Mouse (Mus musculus) neural tube, embryonic 15.5 days (tissue): ENCODE measurements at regions not wholly inside any gene's neighbourhood (a gene's known extent, or its start where the extent isn't known, plus 50 kb on each side); places are given as distances from the start of the nearest gene placed in this dataset.

Source experiments
- ATAC-seq: fragments of 200-750 bp; cut with Nextera tagmentation; 2 replicates; pipeline ENCODE4 v1.8.0; 2017; ENCODE audit warnings: mild to moderate bottlenecking, moderate TSS enrichment, moderate library complexity; ENCODE audit not compliant: low FRiP score
- H3K27ac ChIP-seq: fragments of 300-500 bp; sonication (generic); replicated peaks from 2 replicates; pipeline ENCODE4 v1.5.1; 2015; ENCODE audit warnings: mild to moderate bottlenecking, inconsistent platforms
- H3K27me3 ChIP-seq: fragments of 300-500 bp; sonication (generic); replicated peaks from 2 replicates; pipeline ENCODE4 v1.6.1; 2015; ENCODE audit warnings: inconsistent platforms
- H3K36me3 ChIP-seq: fragments of 300-500 bp; sonication (generic); 2 replicates; pipeline ENCODE4 v1.6.1; 2015; ENCODE audit warnings: inconsistent platforms
- H3K4me1 ChIP-seq: fragments of 300-500 bp; sonication (generic); 2 replicates; pipeline ENCODE4 v1.6.1; 2015; ENCODE audit warnings: inconsistent platforms
- H3K4me2 ChIP-seq: fragments of 300-500 bp; sonication (generic); 2 replicates; pipeline ENCODE4 v1.6.1; 2015; ENCODE audit warnings: inconsistent platforms, mild to moderate bottlenecking, moderate library complexity
- H3K4me3 ChIP-seq: fragments of 300-500 bp; sonication (generic); replicated peaks from 2 replicates; pipeline ENCODE4 v1.5.1; 2015; ENCODE audit warnings: mild to moderate bottlenecking, inconsistent platforms
- H3K9ac ChIP-seq: fragments of 300-500 bp; sonication (generic); replicated peaks from 2 replicates; pipeline ENCODE4 v1.6.1; 2015; ENCODE audit warnings: mild to moderate bottlenecking, inconsistent platforms
- H3K9me3 ChIP-seq: fragments of 300-500 bp; sonication (generic); replicated peaks from 2 replicates; pipeline ENCODE4 v1.6.1; 2016; ENCODE audit warnings: inconsistent platforms
- WGBS: fragments of 180-500 bp; shearing (Covaris S2); methylation state at CpG from one replicate; pipeline ENCODE4 v1.1.7; 2015; ENCODE audit warnings: mixed read lengths; 5-methylcytosine and 5-hydroxymethylcytosine counted together

DNA sequence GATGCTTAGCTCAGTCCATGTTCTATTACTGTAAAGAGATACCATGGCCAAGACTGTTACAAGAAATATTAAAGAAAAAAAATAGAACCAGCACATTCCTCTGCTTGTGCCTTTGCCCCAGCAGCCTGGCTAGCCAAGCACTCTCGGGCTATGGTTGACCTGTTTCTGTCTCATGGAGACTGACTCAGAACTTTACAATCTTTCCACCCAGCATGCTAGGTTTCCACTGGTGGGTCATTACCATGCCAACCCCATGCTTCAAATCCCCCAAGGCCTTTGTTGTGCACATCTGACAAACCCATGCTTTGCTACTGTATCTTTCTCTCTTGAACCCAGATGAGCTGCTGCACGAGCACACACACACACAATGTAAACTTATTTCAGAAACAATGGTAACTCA is 579.3 kb upstream of the 1700015G11Rik start:
- ATAC-seq, result no peak
- Histone ChIP-seq H3K4me3 (no peak overlapping the region), H3K4me2 (no peak overlapping the region), H3K9ac (no peak overlapping the region), H3K27ac (no peak overlapping the region), H3K36me3 (no peaks in the 10 kb centered on the region), H3K27me3 (no peaks in the 10 kb centered on the region), H3K9me3 (no peaks in the 10 kb centered on the region), H3K4me1 (no peaks in the 10 kb centered on the region)
- 82% methylated on average over 2 of the region's 2 CpGs for WGBS

DNA sequence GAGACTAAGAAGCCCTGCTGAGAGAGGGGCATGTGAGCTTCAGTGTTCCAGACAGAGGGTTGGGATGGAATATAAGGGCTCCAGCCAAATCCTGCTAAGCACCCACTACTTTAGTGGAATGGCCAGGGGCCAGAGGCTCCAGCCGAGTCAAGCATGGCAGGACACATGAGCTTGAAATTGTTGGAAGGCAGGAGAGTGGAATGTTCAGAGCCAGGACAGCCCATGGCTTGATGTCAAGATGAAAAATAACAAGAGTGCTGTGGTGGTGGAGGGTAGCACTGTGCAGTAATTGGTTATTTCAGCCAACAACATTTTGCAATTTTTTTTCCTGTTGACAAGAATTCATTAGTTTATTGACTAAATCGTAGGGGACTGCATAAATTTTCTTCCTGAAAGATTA is 567.6 kb upstream of the 1700015G11Rik start:
- H3K4me2 ChIP-seq, result no peak overlapping the region
- H3K4me3 ChIP-seq, result no peak overlapping the region
- 0 out of 2 replicates have a peak, but pooled peaks have one; percentile 45 for ATAC-seq
- H3K4me1 ChIP-seq, result no peaks in the 10 kb centered on the region
- H3K9me3 ChIP-seq, result no peaks in the 10 kb centered on the region
- H3K9ac ChIP-seq, result no peak overlapping the region
- no peaks in the 10 kb centered on the region for H3K36me3 ChIP-seq
- H3K27me3 ChIP-seq, result no peaks in the 10 kb centered on the region
- 76% methylated on average over 2 of the region's 2 CpGs for WGBS
- no peak overlapping the region for H3K27ac ChIP-seq
